Mouse (Mus musculus): ENCODE data around the gene Socs7.

The Socs7 gene

GRCm38 (mm10) chr11:97445596-97445995, 83.2 kb downstream of the Socs7 start:
- no peak for DNase-seq (ENCODE audit: low spot score)

- DNase-seq (ENCODE audit: low spot score): peak; percentile 65
Measured at GRCm38 (mm10) chr11:97445999-97446511, 83.7 kb downstream of the Socs7 start.

- no peak for DNase-seq (ENCODE audit: low spot score)
Measured at GRCm38 (mm10) chr11:97447979-97448378, 85.6 kb downstream of the Socs7 start.
